Mouse (Mus musculus): Measurements from ENCODE around the gene Ptchd4. TPM values are rescaled to one million over a fixed set of nuclear protein-coding genes. Genes with fewer than 3 reads are reported as not detected.

The Ptchd4 gene
- polyA plus RNA-seq (2012; fragmentation: generic; extraction: Trizol): 0.04 TPM
- long read RNA-seq, experiment 1: 0 reads
- long read RNA-seq, experiment 2: 0 reads

DNA sequence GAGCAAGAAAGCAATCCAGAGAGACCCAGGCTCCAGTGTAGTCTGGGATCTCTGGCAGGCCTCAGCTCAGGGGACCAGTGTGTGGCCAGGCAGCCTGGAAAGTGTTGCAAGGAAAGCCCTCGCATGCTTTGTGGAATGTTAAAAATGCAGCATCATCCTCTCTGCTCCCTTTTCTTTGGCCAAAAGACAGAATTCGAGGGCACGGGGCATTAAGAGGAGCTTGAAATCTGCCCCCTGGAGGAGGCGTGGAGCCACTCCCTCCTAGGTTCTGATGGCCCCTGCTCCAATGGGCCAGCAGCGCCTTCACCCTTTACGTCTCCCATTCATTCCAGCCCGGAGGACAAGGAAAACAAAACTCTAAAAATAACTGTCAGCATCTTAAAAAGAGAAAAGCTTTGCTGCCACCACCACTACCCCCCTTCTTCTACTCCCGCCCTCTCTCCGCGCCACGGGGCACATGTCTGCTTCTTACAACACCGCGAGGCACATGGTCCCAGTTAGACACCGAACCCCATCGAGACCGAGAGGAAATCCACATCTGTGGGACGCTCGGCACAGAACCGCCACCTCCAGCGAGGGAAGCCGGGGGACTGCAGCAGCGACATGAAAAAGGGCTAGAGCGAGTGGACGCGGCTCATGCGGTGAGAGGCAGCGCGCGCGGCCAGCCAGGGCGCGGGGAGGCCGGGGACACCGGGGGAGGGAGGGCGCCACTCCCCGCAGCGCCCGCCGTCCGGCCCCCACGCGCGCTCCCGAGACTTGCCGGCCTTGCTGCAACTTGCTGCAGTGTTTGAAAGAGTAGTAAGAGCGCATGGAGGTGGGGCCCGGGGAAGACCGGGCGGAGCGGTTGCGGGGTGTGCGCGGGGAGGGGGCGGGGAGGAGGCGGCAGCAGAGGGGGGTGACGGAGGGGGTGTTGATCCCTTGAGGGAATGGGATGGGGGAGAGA is at the start of gene Ptchd4:
TSS of gene Ptchd4 (plus strand) at position 279 of the 943 bp plus-strand sequence.
- Histone ChIP-seq H3ac (ENCODE audit: control insufficient read depth, insufficient read length, low read depth) (no peak within 1 kb of the TSS), H3K27me3 (ENCODE audit: control insufficient read depth, insufficient read depth, insufficient read length) (no peaks in the 10 kb centered on the region), H3K79me3 (ENCODE audit: low read depth) (no peaks in the 10 kb centered on the region), H3K36me3 (ENCODE audit: control insufficient read depth, insufficient read depth) (no peaks in the 10 kb centered on the region), H3K4me3 (ENCODE audit: insufficient read depth, poor library complexity, severe bottlenecking) (no peak within 1 kb of the TSS), H3K79me2 (ENCODE audit: control insufficient read depth, insufficient read depth) (no peaks in the 10 kb centered on the region)
- TF ChIP-seq USF1 (IDR thresholded peaks at IDR 0.05; ENCODE audit: low read depth) (no peak), MYOD1 (IDR thresholded peaks at IDR 0.05; ENCODE audit: control insufficient read depth, insufficient read length, low read depth) (no peak)

DNA sequence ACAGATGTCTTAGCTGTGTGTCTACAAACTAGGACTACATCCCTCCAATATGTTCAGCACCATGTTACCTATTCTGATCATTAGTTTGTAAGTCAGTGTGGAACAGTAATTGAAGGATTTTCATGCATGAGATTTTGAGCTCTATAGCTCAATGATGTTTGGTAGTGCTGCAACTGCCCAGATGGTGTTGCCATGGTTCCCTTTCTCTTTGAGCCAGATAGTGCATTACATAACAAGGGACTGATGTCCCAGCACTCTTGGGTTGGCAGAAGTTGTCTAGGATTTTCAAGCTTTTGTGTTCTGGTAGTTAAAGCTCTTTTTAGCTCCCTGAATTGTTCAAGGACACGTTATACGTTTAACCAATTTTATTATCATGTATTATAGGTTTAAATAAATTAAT is 38.9 kb upstream of the Ptchd4 start:
- no peak for TF ChIP-seq MYOD1 (IDR thresholded peaks at IDR 0.05; ENCODE audit: control insufficient read depth, insufficient read length, low read depth)
- no peak for TF ChIP-seq MAX (IDR thresholded peaks at IDR 0.05)
- TF ChIP-seq MYOG (IDR thresholded peaks at IDR 0.05; ENCODE audit: control insufficient read depth, extremely low read depth, insufficient read length): no peak
- TF ChIP-seq CEBPB (IDR thresholded peaks at IDR 0.05; ENCODE audit: low read depth): no peak
- TF ChIP-seq FOSL1 (IDR thresholded peaks at IDR 0.05; ENCODE audit: insufficient read depth, low read length, poor library complexity, severe bottlenecking): no peak
- no peak for TF ChIP-seq CTCF (IDR thresholded peaks at IDR 0.05; ENCODE audit: control insufficient read depth, insufficient read depth, insufficient read length)
- TF ChIP-seq USF1 (IDR thresholded peaks at IDR 0.05; ENCODE audit: low read depth): no peak
- Histone ChIP-seq H3K27me3 (ENCODE audit: control insufficient read depth, insufficient read depth, insufficient read length) (no peaks in the 10 kb centered on the region), H3K79me2 (ENCODE audit: control insufficient read depth, insufficient read depth) (no peaks in the 10 kb centered on the region), H3K36me3 (ENCODE audit: control insufficient read depth, insufficient read depth) (no peaks in the 10 kb centered on the region), H3ac (ENCODE audit: control insufficient read depth, insufficient read length, low read depth) (no peak overlapping the region), H3K4me3 (ENCODE audit: insufficient read depth, poor library complexity, severe bottlenecking) (no peak overlapping the region), H3K79me3 (ENCODE audit: low read depth) (no peaks in the 10 kb centered on the region)

DNA sequence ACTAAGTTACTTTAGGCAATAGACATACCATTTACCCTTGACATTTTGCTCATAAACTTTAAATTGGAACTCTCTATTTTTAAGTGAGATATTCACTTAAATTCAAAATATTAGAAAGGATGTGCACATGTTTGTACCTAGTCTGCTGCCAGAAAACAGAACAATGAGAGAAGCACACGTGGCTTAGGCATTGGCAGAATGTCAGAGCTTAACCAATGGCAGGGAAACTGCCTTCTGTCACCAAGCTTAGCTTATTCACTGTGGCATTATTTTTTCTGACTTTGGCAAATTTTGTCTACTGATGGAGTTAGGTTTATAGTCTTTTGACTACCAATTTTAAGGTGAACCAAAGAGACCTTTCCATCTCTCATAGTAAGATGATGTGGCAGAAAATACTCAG is 31.4 kb upstream of the Ptchd4 start:
- no peaks in the 10 kb centered on the region for H3K27me3 ChIP-seq (ENCODE audit: control insufficient read depth, insufficient read depth, insufficient read length)
- TF ChIP-seq MYOG (IDR thresholded peaks at IDR 0.05; ENCODE audit: control insufficient read depth, extremely low read depth, insufficient read length) (no peak), MAX (IDR thresholded peaks at IDR 0.05) (no peak), CEBPB (IDR thresholded peaks at IDR 0.05; ENCODE audit: low read depth) (no peak), CTCF (IDR thresholded peaks at IDR 0.05; ENCODE audit: control insufficient read depth, insufficient read depth, insufficient read length) (no peak), MYOD1 (IDR thresholded peaks at IDR 0.05; ENCODE audit: control insufficient read depth, insufficient read length, low read depth) (no peak), USF1 (IDR thresholded peaks at IDR 0.05; ENCODE audit: low read depth) (no peak), FOSL1 (IDR thresholded peaks at IDR 0.05; ENCODE audit: insufficient read depth, low read length, poor library complexity, severe bottlenecking) (no peak)
- H3K36me3 ChIP-seq (ENCODE audit: control insufficient read depth, insufficient read depth): no peaks in the 10 kb centered on the region
- H3K79me3 ChIP-seq (ENCODE audit: low read depth): no peaks in the 10 kb centered on the region
- H3K4me3 ChIP-seq (ENCODE audit: insufficient read depth, poor library complexity, severe bottlenecking): no peak overlapping the region
- no peak overlapping the region for H3ac ChIP-seq (ENCODE audit: control insufficient read depth, insufficient read length, low read depth)
- H3K79me2 ChIP-seq (ENCODE audit: control insufficient read depth, insufficient read depth): no peaks in the 10 kb centered on the region

DNA sequence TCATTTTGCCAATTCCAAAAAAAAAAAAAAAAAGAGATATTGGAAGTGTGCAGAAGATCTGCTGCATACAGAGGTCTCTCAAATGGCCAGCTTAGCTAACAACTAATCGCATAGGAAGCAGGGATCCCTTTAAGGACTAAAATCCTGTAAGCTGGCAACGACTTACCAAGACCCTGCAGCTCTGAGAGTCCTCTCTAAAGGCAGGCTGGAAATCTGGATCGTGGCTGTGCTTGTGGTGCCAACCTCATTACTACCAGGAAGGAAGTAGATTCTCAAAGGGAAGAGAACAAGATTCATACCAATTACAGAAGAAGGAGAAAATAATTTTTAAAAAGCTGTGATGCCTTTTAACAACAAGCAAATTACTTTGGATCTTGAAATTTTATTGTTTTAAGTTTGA is 29.5 kb upstream of the Ptchd4 start:
- Histone ChIP-seq H3K27me3 (ENCODE audit: control insufficient read depth, insufficient read depth, insufficient read length) (no peaks in the 10 kb centered on the region), H3K79me2 (ENCODE audit: control insufficient read depth, insufficient read depth) (no peaks in the 10 kb centered on the region), H3K79me3 (ENCODE audit: low read depth) (no peaks in the 10 kb centered on the region), H3ac (ENCODE audit: control insufficient read depth, insufficient read length, low read depth) (no peak overlapping the region), H3K4me3 (ENCODE audit: insufficient read depth, poor library complexity, severe bottlenecking) (no peak overlapping the region), H3K36me3 (ENCODE audit: control insufficient read depth, insufficient read depth) (no peaks in the 10 kb centered on the region)
- no peak for TF ChIP-seq MYOG (IDR thresholded peaks at IDR 0.05; ENCODE audit: control insufficient read depth, extremely low read depth, insufficient read length)
- TF ChIP-seq USF1 (IDR thresholded peaks at IDR 0.05; ENCODE audit: low read depth): no peak
- no peak for TF ChIP-seq MYOD1 (IDR thresholded peaks at IDR 0.05; ENCODE audit: control insufficient read depth, insufficient read length, low read depth)
- TF ChIP-seq CEBPB (IDR thresholded peaks at IDR 0.05; ENCODE audit: low read depth): no peak
- TF ChIP-seq CTCF (IDR thresholded peaks at IDR 0.05; ENCODE audit: control insufficient read depth, insufficient read depth, insufficient read length): no peak
- TF ChIP-seq MAX (IDR thresholded peaks at IDR 0.05): no peak
- TF ChIP-seq FOSL1 (IDR thresholded peaks at IDR 0.05; ENCODE audit: insufficient read depth, low read length, poor library complexity, severe bottlenecking): no peak

DNA sequence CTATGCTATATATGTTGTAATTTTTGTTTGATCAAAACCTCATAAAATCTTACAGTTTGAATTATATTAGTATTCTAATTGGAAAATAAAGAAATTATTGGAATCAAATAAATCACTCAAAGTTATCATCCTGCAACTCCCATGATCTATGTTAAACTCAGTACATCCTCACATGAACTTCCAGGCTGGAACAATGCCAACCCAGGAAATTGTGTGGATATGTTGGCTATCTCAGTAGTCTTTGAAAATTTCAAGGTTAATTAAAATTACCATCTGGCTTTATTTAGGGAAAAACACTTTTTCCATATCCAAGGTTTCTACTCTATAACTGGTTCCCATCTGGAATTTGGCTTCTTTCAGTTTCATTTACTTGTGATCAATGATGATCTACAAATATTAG is 25.4 kb upstream of the Ptchd4 start:
- Histone ChIP-seq H3K27me3 (ENCODE audit: control insufficient read depth, insufficient read depth, insufficient read length) (no peaks in the 10 kb centered on the region), H3K4me3 (ENCODE audit: insufficient read depth, poor library complexity, severe bottlenecking) (no peak overlapping the region), H3K79me3 (ENCODE audit: low read depth) (no peaks in the 10 kb centered on the region), H3ac (ENCODE audit: control insufficient read depth, insufficient read length, low read depth) (no peak overlapping the region), H3K36me3 (ENCODE audit: control insufficient read depth, insufficient read depth) (no peaks in the 10 kb centered on the region), H3K79me2 (ENCODE audit: control insufficient read depth, insufficient read depth) (no peaks in the 10 kb centered on the region)
- no peak for TF ChIP-seq MAX (IDR thresholded peaks at IDR 0.05)
- no peak for TF ChIP-seq MYOG (IDR thresholded peaks at IDR 0.05; ENCODE audit: control insufficient read depth, extremely low read depth, insufficient read length)
- TF ChIP-seq FOSL1 (IDR thresholded peaks at IDR 0.05; ENCODE audit: insufficient read depth, low read length, poor library complexity, severe bottlenecking): no peak
- TF ChIP-seq CEBPB (IDR thresholded peaks at IDR 0.05; ENCODE audit: low read depth): no peak
- TF ChIP-seq MYOD1 (IDR thresholded peaks at IDR 0.05; ENCODE audit: control insufficient read depth, insufficient read length, low read depth): no peak
- no peak for TF ChIP-seq USF1 (IDR thresholded peaks at IDR 0.05; ENCODE audit: low read depth)
- TF ChIP-seq CTCF (IDR thresholded peaks at IDR 0.05; ENCODE audit: control insufficient read depth, insufficient read depth, insufficient read length): no peak
